Comparison of ENCODE assay signal across 8 mouse cellular contexts in genomic region chr13:23761871-23762821, GRCm38 (mm10). TPM values are rescaled to one million over a fixed set of nuclear protein-coding genes. Genes with fewer than 3 reads are reported as not detected.
A peak's percentile ranks its signal among the peaks of the same experiment; 100 is the strongest.
DNase-seq lines count a peak whose midpoint lies in the region; ATAC-seq and TF ChIP-seq lines count a peak whose summit lies in the region.
"Not testable (repeated sequence)": the region's sequence is repeated elsewhere in the genome, so short reads cannot be mapped to it uniquely, and the experiment has no call there.

Hist1h3a (minus strand) TSS chr13:23762386.

- peaks cover 0 to 36% of the 10 kb centered on the region in 2 experiments; a peak in 2 of 4 replicates for H3K36me3 ChIP-seq in MEL (ENCODE audit: control insufficient read depth in 1 of 2, insufficient read depth in 2 of 2, low read length in 2 of 2)
- not testable (repeated sequence) for H3K36me3 ChIP-seq in hindbrain, embryonic 11.5 days (ENCODE audit: control insufficient read depth, insufficient read depth, low read length); lung, embryonic 16.5 days (ENCODE audit: control insufficient read depth, insufficient read depth, low read length)

- not testable (repeated sequence) for H3K79me2 ChIP-seq in MEL (ENCODE audit: control insufficient read depth, insufficient read depth, low read length, poor library complexity)

- TF ChIP-seq RAD21 in MEL (IDR thresholded peaks at IDR 0.05; ENCODE audit: low read depth, low read length): not testable (repeated sequence)

- H3K4me1 ChIP-seq in MEL (ENCODE audit: control insufficient read depth in 1 of 2, insufficient read depth in 2 of 2, low read length in 2 of 2): peaks cover 0 to 13% of the 10 kb centered on the region in 2 experiments; a peak in 1 of 4 replicates
- not testable (repeated sequence) for H3K4me1 ChIP-seq in hindbrain, embryonic 11.5 days (replicated peaks; ENCODE audit: control insufficient read depth, insufficient read depth, low read length); olfactory bulb, adult 2 months (ENCODE audit: control insufficient read depth, insufficient read depth, low read length)
- H3K4me1 ChIP-seq in lung, embryonic 16.5 days (replicated peaks; ENCODE audit: control insufficient read depth, insufficient read depth, low read length): peaks cover 18% of the 10 kb centered on the region

- peak within 1 kb of the TSS; percentile 98 for H3K27ac ChIP-seq in MEL (ENCODE audit: control insufficient read depth, low read depth, low read length)
- peak within 1 kb of the TSS; percentile 83 for H3K27ac ChIP-seq in hindbrain, embryonic 11.5 days (ENCODE audit: low read depth, low read length)
- peak within 1 kb of the TSS; percentile 95 for H3K27ac ChIP-seq in lung, embryonic 16.5 days (ENCODE audit: low read length)
- H3K27ac ChIP-seq in olfactory bulb, adult 2 months (ENCODE audit: insufficient read depth, low read depth, low read length): peak within 1 kb of the TSS; percentile 91

- peak; percentile 95 for DNase-seq in MEL (ENCODE audit: low read depth, low spot score)
- DNase-seq in cerebellum, adult 8-10 months: peak; percentile 56
- peak; percentile 90 for DNase-seq in forelimb bud, embryonic 11.5 days (ENCODE audit: low read depth, low spot score)
- DNase-seq in hindbrain, embryonic 11.5 days (ENCODE audit: low spot score): peak; percentile 66
- peak; percentile 91 for DNase-seq in layer of hippocampus, adult 9-10 months (ENCODE audit: low spot score)
- DNase-seq in thymus, postnatal 10 days (ENCODE audit: low spot score in 2 of 2): peak; percentile 69 to 75

- TF ChIP-seq POLR2A in MEL (IDR thresholded peaks at IDR 0.05; ENCODE audit: control insufficient read depth in 1 of 2, insufficient read depth in 1 of 2, low read depth in 1 of 2, low read length in 2 of 2, poor library complexity in 1 of 2): peak; percentile 98
- peak; percentile 64 for TF ChIP-seq POLR2A in olfactory bulb, adult 2 months (IDR thresholded peaks at IDR 0.05; ENCODE audit: insufficient read depth, low read depth, low read length)

- H3K9me3 ChIP-seq in MEL (replicated peaks; ENCODE audit: insufficient read depth, low read length); hindbrain, embryonic 11.5 days (ENCODE audit: control insufficient read depth, low read length); lung, embryonic 16.5 days (ENCODE audit: control insufficient read depth, low read length): not testable (repeated sequence)

- H3K4me2 ChIP-seq in hindbrain, embryonic 11.5 days (replicated peaks; ENCODE audit: low read depth, low read length): peak within 1 kb of the TSS; percentile 89
- H3K4me2 ChIP-seq in lung, embryonic 16.5 days (ENCODE audit: low read depth, low read length): peak within 1 kb of the TSS; percentile 77

- H3K4me3 ChIP-seq in MEL (ENCODE audit: control insufficient read depth in 1 of 2, insufficient read depth in 1 of 2, low read depth in 2 of 2, low read length in 2 of 2): peak within 1 kb of the TSS; percentile 4 to 33
- H3K4me3 ChIP-seq in hindbrain, embryonic 11.5 days (ENCODE audit: low read depth, low read length): peak within 1 kb of the TSS; percentile 57
- H3K4me3 ChIP-seq in lung, embryonic 16.5 days (ENCODE audit: low read length): peak within 1 kb of the TSS; percentile 53
- peak within 1 kb of the TSS; percentile 65 for H3K4me3 ChIP-seq in olfactory bulb, adult 2 months (ENCODE audit: insufficient read depth, low read depth, low read length)

- not testable (repeated sequence) for TF ChIP-seq EP300 in MEL (IDR thresholded peaks at IDR 0.05; ENCODE audit: low read depth in 1 of 2, low read length in 2 of 2)

- peak within 1 kb of the TSS; percentile 72 for H3K9ac ChIP-seq in MEL (ENCODE audit: control insufficient read depth, low read depth, low read length, poor library complexity, severe bottlenecking)
- H3K9ac ChIP-seq in hindbrain, embryonic 11.5 days (ENCODE audit: low read depth, low read length): peak within 1 kb of the TSS; percentile 45; the same call in 1 of the 2 replicates
- H3K9ac ChIP-seq in lung, embryonic 16.5 days (ENCODE audit: low read length): peak within 1 kb of the TSS; percentile 71

- under 1% methylated on average over 25 of the region's 52 CpGs for WGBS in hindbrain, embryonic 11.5 days
- WGBS in lung, embryonic 16.5 days: under 1% methylated on average over 27 of the region's 52 CpGs
- WGBS in olfactory bulb, adult 2 months: under 1% methylated on average over 33 of the region's 52 CpGs

- not testable (repeated sequence) for TF ChIP-seq CTCF in MEL (IDR thresholded peaks at IDR 0.05 in 2 of 3, conservative IDR thresholded peaks at IDR 0.05 in 1 of 3; ENCODE audit: control insufficient read depth in 1 of 3, insufficient read depth in 1 of 3, low read depth in 2 of 3, low read length in 3 of 3, poor library complexity in 1 of 3, severe bottlenecking in 1 of 3); olfactory bulb, adult 2 months (IDR thresholded peaks at IDR 0.05; ENCODE audit: insufficient read depth, low read depth, low read length)

- not testable (repeated sequence) for H3K27me3 ChIP-seq in MEL (ENCODE audit: control insufficient read depth in 1 of 2, insufficient read depth in 2 of 2, low read length in 2 of 2); hindbrain, embryonic 11.5 days (ENCODE audit: control insufficient read depth, insufficient read depth, low read length); lung, embryonic 16.5 days (ENCODE audit: control insufficient read depth, insufficient read depth, low read depth, low read length)

- ATAC-seq in hindbrain, embryonic 11.5 days (ENCODE audit: low FRiP score): peak; percentile 67
- ATAC-seq in lung, embryonic 16.5 days (ENCODE audit: low read depth): peak; percentile 68

TF ChIP-seq in MEL, 35 proteins besides CTCF, POLR2A, EP300 and RAD21:
- TF ChIP-seq TAL1 (IDR thresholded peaks at IDR 0.05; ENCODE audit: low read length): peak; percentile 57
- TF ChIP-seq POLR2AphosphoS5 (IDR thresholded peaks at IDR 0.05; ENCODE audit: borderline replicate concordance, low read depth, low read length): peak; percentile 96; the same call in 1 of the 2 replicates
- TF ChIP-seq UBTF (IDR thresholded peaks at IDR 0.05; ENCODE audit: borderline replicate concordance, insufficient read depth, low read depth, low read length): 0 out of 2 replicates have a peak, but pooled peaks have one; percentile 48
- TF ChIP-seq TBP (IDR thresholded peaks at IDR 0.05; ENCODE audit: low read depth, low read length): peak; percentile 99

RNA-seq across cellular contexts. Expression of gene Hist1h3a, which starts in this region (rescaled TPM):
- total RNA-seq in MEL (2012; rRNA removed): 1,097 and 1,298 TPM in 2 replicates
- 1 to 10 TPM in 1 of 2 experiments, not detected in 1; 6.5 TPM for polyA plus RNA-seq in MEL (2012; ENCODE audit: insufficient read depth in 1 of 2, insufficient read length in 2 of 2, low read depth in 1 of 2, low replicate concordance in 2 of 2, missing spikeins in 1 of 2)
- polyA plus RNA-seq in hindbrain, embryonic 11.5 days (2014; fragmentation: Nextera tagmentation; extraction: Ambion mirVana): 3.4 and 5.3 TPM in 2 replicates
- polyA plus RNA-seq in lung, embryonic 16.5 days (2015; fragmentation: Nextera tagmentation; extraction: Ambion mirVana): 4.2 and 5.5 TPM in 2 replicates
- not detected in 2 replicates for polyA plus RNA-seq in olfactory bulb, adult 2 months (2012; ENCODE audit: insufficient read depth, insufficient read length, low replicate concordance, missing spikeins)

Comparison
In these comparisons a context has a peak if more than half of its experiments do, and no peak if none do; other contexts are left out.
1. Peak in every context shown above with its lines: DNase-seq, ATAC-seq, H3K4me3 ChIP-seq and H3K27ac ChIP-seq.